Mouse (Mus musculus) liver, adult 2 months (tissue): ENCODE results near the gene Szrd1.

Experiments
- CTCF ChIP-seq: fragments of 200-500 bp; IDR thresholded peaks from 2 replicates; pipeline ENCODE4 v1.5.1; 2011; ENCODE audit warnings: low read depth, low read length, control low read depth
- POLR2A ChIP-seq: fragments of 200-500 bp; IDR thresholded peaks from 2 replicates; pipeline ENCODE4 v1.6.1; 2011; ENCODE audit warnings: low read length, control low read depth; ENCODE audit not compliant: insufficient read depth; ENCODE audit errors: extremely low read depth

DNA sequence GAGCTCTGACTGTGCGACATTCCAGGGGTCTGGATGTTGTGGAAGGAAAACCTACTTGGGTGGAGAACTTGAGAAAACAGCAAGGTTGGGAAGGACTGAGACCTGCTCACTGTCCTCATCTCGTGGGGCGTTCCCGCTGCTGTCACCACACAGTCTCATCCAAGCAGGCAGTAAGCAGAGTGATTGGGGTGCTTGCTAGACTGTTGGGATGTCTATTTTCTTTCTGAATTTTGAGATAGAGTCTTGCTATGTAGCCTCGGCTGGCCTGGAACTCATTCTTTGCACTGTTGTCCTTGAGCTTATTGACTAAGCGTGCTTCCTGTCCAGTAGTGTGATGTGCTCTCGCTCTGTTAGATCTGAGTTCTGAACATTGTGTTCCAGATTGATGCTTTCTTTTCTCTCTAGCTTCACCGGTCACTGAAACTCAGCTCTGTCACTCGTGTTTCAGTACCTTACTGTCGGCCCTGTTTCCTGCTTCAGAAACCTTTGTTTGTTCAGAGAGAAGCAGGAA lies 36.8 kb upstream of the Szrd1 start:
- TF ChIP-seq CTCF (no peak), POLR2A (no peak)
